Mouse (Mus musculus) liver, adult 2 months (tissue): Measurements from ENCODE around the gene Ppp1r3a.

Experiments
- CTCF ChIP-seq: fragments of 200-500 bp; IDR thresholded peaks from 2 replicates; pipeline ENCODE4 v1.5.1; 2011; ENCODE audit warnings: low read depth, low read length, control low read depth
- POLR2A ChIP-seq: fragments of 200-500 bp; IDR thresholded peaks from 2 replicates; pipeline ENCODE4 v1.6.1; 2011; ENCODE audit warnings: low read length, control low read depth; ENCODE audit not compliant: insufficient read depth; ENCODE audit errors: extremely low read depth

- TF ChIP-seq POLR2A (no peak), CTCF (no peak)
Measured at GRCm38 (mm10) chr6:14720772-14721414, 34.2 kb downstream of the Ppp1r3a start.
